Mouse (Mus musculus) common myeloid progenitor, adult 5-6 weeks (primary cell): Measurements from ENCODE around the gene Gm14137. TPM values are rescaled to one million over a fixed set of nuclear protein-coding genes. Genes with fewer than 3 reads are reported as not detected.

Source experiments
- ATAC-seq: replicated peaks from 2 replicates; pipeline ENCODE4 v1.8.0; 2016; ENCODE audit warnings: low read depth, mild to moderate bottlenecking, moderate TSS enrichment, inconsistent platforms; ENCODE audit not compliant: poor library complexity, severe bottlenecking
- total RNA-seq: library from RNA; stranded (forward); fragments of 200-1000, 187-1606 nt; gene quantifications from 2 replicates; pipeline ENCODE4 v1.2.3, GENCODE M21; 2017

The Gm14137 gene
- total RNA-seq = not detected in 2 replicates

DNA sequence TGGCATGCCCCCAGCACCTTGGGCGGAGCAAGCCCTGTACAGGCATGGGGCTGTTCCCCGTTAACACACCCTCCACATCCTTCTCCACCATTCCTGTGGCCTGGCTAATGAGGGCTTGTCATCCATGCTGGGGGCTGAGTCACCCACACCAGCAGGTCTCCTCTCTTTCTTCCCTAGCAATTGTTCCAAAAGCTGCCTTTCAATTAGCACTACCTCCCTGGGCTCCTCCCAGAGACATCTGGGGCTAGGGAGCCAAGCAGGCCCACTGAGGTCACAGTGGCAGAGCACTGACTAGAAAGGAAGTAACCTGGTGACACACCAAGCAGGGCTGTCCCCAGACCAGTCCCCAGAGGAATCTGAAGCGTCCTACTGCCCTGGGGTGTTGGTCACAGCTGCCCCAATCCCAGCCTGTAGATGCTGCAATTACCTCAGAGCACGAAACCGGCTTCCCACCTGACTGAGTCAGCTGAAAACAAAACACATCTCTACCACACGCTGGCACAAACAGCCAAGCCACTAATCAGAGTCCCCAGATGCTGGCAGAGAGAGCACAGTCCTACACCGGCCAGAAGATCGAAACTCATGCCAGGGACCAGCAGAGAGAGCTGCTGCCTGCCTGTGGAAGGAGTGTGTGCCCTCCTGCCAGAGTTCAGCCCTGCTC, at the start of gene Gm14137:
Gene Gm14137, plus strand, starts transcription at position 519 of the 661 bp plus-strand sequence.
- no peak for ATAC-seq

DNA sequence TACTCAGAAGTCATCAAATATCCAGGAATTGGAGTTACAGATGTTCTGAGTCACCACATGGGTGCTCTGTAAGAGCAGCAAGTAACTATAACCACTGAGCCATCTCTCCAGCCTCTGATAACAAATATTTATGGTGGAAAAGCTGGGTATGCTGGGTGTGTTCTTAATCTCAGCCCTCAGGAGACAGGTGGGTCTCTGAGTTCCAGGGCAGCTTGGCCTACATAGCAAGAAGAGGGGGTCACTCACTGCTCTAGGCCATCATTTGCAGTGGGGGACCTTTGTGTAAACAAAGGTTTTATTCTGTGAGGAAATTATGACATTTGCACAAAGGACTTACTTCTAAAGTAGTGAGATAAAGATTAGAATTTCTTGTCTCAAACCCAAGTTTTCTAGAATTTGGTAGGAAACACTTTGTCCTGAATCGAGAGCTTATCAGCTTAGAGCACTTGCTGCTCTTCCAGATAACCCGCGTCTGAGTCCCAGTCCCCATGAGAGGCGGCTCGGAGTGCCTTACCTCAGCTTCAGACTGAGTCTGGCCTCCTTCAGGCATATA, 37.9 kb upstream of the Gm14137 start:
- peak; percentile 71 for ATAC-seq

DNA sequence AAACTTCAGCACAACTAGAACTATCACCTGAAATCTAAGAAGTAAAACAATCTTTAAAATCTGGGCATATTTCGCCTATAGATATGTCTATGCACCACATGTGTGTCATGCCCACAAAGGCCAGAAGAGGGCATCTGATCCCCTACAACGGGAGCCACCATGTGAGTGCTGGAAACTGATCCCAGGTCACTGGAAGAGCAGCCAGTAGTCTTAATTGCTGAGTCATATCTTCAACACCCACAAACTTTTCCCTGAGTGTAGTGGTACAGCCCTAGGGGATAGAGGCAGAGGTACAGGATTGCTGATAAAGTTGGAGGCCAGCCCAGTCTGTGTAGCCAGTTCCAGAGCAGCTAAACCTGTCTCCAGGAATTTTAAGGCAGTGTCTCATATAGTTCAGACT, 29.1 kb upstream of the Gm14137 start:
- 0 out of 2 replicates have a peak, but pooled peaks have one; percentile 22 for ATAC-seq

- no peak for ATAC-seq
These were observed 27.9 kb upstream of the Gm14137 start for GRCm38 (mm10) chr2:119146435-119146834.

DNA sequence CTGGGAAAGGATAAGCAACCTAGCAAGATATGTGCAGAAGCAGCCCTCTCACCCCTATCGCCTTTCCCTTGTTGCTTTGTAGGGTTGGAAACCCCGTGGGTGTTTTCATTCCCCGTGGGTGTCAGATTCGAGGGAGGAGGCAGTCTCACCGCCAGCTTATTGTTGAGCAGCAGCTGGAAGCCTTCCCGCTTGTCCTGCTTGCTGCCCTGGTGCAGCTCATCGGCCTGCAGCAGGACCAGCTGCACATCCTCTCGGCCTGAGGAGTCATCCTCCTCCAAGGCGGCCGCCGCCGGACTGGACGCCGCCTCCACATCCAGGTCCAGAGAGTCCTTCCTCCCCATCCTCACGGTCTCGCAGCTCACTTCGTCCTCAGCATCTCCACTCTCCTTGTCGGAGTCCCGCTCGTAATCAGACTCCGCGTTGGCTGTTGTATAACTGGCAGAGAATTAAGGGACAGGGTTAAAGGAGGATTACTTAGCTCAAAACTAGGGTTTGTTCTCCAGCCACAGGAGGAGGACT, 27.1 kb upstream of the Gm14137 start:
- ATAC-seq = no peak

DNA sequence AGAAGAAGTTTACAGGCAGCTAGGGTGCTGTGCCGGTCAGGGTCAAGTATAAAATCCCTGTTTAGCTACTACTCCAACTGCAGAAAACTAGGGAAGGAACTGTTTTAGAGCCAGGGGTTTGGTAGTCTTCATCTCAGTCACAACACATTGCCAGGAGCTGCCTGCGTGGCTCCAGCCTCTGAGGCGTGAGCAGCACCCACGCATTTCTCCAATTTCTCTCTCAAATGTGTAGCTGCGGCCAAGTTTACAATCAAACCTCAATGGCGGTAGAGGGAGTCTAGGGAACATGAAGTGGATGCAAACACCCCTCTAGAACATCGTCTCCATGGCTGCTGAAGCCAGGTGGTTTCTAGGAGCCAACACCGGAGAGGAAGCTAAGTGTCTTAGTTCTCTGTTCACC, 26.5 kb upstream of the Gm14137 start:
- ATAC-seq = no peak

- no peak for ATAC-seq
These were observed 22.1 kb upstream of the Gm14137 start for GRCm38 (mm10) chr2:119152255-119152654.

DNA sequence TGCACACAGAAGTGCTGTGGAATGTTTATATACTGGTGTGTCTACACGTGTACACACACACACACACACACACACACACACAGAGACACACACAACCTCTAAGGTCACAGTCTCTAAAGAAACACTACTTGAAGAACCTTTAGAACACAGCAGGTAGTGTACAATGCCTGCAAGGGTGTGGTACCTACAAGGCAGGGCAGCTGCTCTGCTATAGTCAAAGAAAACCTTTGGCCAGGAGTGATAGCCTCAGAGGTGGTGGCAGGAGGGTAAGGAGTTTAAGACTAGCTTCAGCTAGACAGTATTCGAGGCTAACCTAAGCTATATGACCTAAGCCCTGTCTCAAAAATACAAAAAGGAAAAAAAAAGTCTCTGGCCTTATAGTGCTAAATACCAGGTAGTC, 19.6 kb upstream of the Gm14137 start:
- ATAC-seq = no peak

DNA sequence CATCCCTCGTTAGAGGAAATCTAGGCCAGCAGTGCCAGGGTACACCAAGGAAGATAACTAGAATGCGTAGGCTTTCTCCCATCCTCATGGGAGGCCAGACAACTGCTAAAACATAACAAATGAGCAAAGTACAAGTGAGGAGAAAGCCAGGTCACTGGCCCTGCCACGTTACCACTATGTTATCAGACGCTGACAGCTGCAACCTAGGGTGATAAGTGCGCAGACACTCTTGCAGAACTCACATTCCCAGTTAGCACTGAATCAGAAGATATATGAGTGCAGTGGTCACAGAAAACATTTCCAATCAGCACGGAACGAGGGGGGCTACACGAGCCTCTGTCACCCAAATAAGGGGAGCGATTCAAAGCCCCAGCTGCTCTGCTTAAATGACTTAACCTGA, 18.9 kb upstream of the Gm14137 start:
- ATAC-seq = peak; percentile 62

- ATAC-seq = no peak
These were observed 18.1 kb upstream of the Gm14137 start for GRCm38 (mm10) chr2:119156081-119156680.

DNA sequence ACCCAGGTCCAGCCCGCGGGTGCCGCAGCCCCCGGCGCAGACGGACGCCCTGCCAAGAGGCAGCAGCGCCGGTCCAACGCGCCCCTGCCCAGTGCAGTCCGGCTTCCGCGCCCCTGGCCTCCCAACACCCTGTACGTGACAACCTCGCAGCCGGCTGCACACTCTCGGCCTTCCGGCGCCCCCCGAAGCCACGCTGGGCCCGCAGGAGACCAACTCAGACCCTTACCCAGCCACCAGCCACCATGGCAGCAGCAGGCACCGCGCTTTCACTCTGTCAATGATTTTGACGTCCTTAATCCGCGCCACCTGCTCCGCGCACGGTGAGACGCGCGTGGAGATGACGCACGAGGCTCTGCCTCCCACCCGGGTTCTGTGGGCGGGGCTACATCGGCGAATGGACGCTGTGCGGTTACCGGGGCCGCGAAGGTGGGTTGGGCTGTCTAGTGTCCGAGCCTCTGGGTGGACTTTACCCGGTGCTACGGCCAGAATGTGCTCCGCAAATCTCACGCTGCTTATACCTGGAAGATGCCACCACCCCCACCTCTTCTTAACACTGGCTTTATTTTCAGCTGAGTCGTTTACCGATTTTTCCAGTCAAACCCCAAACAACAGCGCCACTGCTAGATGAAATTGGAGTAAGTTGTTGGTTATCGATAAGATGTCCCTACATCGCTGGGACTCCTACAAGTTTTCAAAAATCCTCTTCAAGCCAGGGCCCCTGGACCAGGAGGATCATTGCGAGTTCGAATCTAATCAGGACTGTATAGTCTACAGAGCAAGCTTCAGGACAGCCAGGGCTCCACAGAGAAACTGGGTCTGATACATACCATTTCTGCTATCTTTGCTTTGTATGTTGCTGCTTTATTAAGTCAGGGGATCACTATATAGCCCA, 17.4 kb upstream of the Gm14137 start, which contains the start of gene Rmdn3:
Gene Rmdn3, minus strand, starts transcription at position 354 of the 892 bp plus-strand sequence.
- ATAC-seq = peak; percentile 92

DNA sequence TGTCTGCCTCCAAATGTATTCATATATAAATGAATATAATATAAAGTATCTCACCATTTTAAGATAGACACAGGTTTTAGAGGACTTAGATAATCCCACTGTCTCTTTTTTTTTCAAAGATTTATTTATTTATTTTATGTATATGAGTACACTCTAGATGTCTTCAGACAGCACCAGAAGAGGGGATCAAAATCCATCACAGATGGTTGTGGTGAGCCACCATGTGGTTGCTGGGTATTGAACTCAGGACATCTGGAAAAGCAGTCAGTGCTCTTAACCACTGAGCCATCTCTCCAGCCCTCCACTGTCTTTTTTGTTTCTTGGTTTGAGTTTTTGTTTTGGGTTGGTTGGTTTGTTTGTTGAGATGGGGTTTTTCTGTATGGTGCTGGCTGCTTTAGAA, 16.5 kb upstream of the Gm14137 start:
- ATAC-seq = no peak

- no peak for ATAC-seq
These were observed 13.1 kb upstream of the Gm14137 start for GRCm38 (mm10) chr2:119161247-119161646.

- ATAC-seq = peak; percentile 53
These were observed 11.2 kb upstream of the Gm14137 start for GRCm38 (mm10) chr2:119163135-119163534.

DNA sequence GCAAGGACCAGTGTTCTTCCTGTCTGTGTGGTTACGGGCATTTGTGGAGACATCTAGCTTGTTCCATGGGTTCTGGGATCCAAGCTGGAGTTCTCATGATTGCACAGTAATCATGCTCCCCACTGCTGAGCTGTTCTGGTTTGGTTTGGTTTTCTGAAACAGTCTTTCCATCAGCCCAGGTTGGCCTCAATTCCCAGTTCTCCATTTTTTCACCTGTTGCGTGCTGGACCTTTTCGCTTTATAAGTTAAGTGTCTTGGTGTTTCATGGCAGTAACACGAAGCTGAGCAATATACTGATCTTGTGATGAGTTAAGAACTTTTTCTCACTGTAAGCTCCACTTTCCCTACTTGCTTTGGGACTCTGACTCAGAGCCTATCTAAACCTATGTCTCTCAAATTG, 10.3 kb upstream of the Gm14137 start:
- ATAC-seq = no peak

DNA sequence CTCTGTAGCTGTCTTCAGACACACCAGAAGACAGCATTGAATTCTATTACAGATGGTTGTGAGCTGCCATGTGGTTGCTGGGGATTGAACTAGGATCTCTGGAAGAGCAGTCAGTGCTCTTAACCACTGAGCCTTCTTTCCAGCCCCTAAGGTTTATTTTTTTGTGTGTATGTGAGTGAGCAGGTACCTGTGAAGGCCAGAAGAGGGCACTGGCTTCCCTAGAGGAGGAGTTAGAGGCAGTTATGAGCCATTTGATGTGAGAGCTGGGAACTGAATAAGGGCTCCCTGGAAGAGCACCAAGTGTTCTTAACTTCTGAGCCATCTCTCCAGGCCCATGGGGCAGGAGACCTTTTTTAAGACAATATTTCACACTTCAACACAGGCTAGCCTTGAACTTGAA, 8.9 kb upstream of the Gm14137 start:
- no peak for ATAC-seq

GRCm38 (mm10) chr2:119166901-119167865, 7.1 kb upstream of the Gm14137 start, which contains the start of gene Gchfr:
Gene Gchfr (plus strand): TSS chr2:119167773.
- ATAC-seq = peak; percentile 68

GRCm38 (mm10) chr2:119167866-119168256, 6.4 kb upstream of the Gm14137 start:
- ATAC-seq = no peak

DNA sequence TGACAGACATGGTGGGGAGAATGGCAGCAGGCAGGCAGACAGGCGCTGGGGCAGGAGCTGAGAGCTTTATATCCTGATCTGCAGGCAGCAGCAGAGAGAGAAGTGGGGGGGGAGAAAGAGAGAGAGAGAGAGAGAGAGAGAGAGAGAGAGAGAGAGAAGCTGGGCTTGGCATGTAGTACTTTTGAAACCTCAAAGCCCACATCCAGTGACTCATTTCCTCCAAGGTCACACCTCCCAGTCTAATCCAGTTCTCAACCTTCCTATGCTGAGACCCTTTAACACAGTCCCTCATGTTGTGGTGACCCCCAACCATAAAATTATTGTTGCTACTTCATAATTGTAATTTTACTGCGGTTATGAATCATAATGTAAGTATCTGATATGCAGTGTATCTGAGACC, 4.0 kb upstream of the Gm14137 start:
- 0 out of 2 replicates have a peak, but pooled peaks have one; percentile 8 for ATAC-seq
